Mouse (Mus musculus) heart, postnatal 36 days (tissue): ENCODE data around the gene Polr2a. TPM values are rescaled to one million over a fixed set of nuclear protein-coding genes. Genes with fewer than 3 reads are reported as not detected.

ENCODE experiments used
- DNase-seq, 2 experiments: peaks; one replicate each; pipeline ENCODE4 v3.0.0; 2021 to 2022
- intact Hi-C: fragments of 180-260 bp; cut with DNase I; formaldehyde crosslinking; loops from one replicate; pipeline ENCODE4 v1.15.1; 2025
- total RNA-seq, 2 experiments: library from RNA; stranded (reverse); gene quantifications; 2 replicates each; pipeline ENCODE4 v1.2.3; 2021

The Polr2a gene
- total RNA-seq, 2 experiments from 2014 or later = 30.1 to 35.4 TPM

- no peak for DNase-seq
- intact Hi-C loops = no loop called here
These were observed 31.0 kb upstream of the Polr2a start for GRCm38 (mm10) chr11:69789431-69789830.

DNA sequence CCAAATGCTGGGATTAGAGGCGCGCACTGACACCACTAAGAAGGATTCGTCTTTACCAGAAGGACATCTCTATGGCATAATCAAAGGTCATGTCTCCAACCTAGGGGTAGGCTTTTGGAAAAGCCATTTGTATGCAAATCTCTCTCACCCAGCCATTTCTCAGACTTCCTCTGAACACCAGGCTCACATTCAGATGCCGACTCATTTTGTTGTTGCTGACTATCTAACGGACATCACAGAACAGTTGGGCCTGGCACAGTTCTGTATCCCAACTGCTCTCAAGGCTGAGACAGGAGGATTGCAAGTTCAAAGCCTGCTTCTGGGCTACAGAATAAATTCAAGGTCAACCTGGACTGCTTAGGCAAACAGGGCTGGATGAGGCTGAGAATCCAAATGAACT, 28.9 kb upstream of the Polr2a start:
- intact Hi-C loops = no loop called here
- DNase-seq = no peak

DNA sequence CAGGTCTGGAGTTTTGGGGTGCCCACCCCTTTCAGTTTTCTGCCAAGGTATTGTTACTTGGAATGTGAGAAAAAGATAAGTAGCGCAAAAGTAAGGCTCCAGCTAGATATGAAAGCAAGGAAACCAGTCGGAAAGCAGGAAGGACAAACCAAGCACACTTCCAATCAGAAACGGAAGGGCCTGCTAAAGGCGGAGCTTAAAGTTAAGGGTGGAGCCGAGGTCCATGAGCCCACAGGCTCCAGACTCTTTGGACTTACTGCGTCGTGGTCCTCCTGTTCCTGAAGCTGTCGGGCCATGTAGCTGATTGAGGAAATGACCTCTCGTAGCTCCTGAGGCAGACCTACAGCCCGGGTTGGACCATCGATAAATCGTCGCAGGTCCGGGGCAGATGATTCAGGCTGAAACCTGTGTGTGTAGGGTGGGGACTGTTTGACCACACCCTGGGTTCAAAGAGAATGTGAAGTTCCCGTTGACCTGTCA, 26.4 kb upstream of the Polr2a start:
- intact Hi-C loops = loop anchor here (2.0 kb wide), 1 partner anchor 18 kb away; no protein-coding TSS in a partner anchor
- DNase-seq = peak; percentile 63

GRCm38 (mm10) chr11:69781828-69782227, 23.4 kb upstream of the Polr2a start:
- intact Hi-C loops = no loop called here
- no peak for DNase-seq

- intact Hi-C loops = no loop called here
- no peak for DNase-seq
These were observed 20.5 kb upstream of the Polr2a start for GRCm38 (mm10) chr11:69778985-69779384.

DNA sequence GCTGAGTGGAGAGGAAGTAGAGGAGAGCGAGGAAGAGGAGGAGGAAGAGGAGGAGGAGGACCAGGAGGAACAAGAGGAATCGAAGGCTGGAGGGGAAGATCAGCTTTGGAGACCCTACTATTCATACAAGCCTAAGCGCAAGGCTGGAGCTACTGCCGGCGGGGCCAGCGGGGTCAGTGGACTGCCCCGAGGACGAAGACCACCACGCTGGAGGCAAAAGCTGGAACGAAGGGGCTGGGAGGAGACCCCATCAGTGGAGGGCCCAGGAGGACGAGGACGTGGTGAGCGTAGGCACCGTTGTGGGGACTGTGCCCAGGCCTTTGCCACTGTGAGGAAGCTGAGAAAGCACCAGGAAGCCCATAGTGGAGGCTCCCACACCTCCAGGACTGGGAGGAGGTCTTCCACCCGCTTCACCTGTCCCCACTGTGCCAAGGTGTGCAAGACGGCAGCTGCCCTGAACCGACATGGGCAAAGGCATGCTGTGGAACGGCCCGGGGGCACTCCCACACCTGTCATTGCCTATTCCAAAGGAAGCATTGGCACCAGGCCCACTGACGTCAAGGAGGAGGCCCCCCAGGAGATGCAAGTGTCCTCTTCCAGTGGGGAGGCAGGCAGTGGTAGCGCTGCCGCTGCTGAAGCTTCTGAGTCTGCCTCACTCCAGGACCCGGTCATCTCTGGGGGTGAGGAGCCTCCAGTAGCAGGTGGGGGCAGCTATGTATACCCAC, 20.0 kb upstream of the Polr2a start:
- DNase-seq = no peak
- intact Hi-C loops = no loop called here

DNA sequence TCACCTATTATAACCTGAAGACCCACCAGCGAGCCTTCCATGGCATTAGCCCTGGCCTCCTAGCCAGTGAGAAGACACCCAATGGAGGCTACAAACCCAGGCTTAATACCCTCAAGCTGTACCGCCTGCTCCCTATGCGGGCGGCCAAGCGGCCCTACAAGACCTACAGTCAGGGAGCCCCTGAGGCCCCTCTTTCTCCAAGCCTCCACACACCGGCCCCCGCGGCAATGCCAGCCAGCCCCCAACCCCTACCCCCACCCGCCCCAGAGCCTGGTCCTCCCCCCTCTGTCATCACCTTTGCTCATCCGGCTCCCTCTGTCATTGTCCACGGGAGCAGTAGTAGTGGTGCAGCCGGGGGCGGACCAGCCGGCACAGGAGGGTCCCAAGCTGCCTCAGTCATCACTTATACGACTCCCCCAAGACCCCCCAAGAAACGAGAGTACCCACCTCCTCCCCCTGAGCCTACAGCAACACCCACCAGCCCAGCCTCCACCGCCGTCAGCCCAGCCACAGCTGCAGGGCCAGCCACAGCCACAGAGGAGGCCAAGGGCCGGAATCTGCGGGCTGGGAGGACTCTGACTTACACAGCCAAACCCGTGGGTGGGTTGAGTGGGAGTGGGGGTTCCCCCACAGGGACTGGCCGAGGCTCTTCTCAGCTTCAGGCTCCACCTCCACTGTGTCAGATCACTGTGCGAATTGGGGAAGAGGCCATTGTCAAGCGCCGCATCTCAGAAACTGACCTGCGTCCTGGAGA, 19.2 kb upstream of the Polr2a start:
- no peak for DNase-seq
- intact Hi-C loops = no loop called here

DNA sequence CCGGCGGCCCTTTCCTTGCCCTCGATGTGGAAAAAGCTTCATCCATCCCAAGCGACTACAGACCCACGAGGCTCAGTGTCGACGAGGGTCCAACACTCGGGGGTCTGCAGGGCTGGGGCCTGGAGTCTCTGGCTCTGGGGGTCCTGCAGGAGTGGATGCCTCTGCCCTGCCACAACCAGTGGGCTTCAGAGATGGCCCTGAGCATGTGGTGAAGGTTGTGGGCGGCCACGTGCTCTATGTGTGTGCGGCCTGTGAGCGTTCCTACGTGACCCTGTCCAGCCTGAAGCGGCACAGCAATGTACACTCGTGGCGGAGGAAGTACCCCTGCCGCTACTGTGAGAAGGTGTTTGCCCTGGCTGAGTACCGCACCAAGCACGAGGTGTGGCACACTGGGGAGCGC, 18.1 kb upstream of the Polr2a start:
- intact Hi-C loops = no loop called here
- DNase-seq = no peak

DNA sequence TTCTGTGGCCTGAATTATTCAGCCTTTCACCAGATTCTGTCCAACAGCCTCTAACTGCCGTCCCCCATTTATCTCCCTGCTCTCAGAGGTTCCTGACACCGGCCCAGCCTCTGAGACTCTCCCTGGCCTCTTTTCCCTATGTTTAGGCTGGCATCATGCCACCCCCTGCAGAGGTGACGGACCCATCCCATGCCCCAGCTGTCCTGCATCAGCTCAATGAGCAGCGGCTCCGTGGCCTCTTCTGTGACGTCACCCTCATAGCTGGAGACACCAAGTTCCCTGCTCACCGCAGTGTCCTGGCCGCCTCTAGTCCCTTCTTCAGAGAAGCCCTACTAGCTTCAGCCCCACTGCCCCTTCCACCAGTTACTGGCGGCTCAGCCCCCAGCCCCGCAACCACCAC, 17.3 kb upstream of the Polr2a start:
- intact Hi-C loops = no loop called here
- no peak for DNase-seq

DNA sequence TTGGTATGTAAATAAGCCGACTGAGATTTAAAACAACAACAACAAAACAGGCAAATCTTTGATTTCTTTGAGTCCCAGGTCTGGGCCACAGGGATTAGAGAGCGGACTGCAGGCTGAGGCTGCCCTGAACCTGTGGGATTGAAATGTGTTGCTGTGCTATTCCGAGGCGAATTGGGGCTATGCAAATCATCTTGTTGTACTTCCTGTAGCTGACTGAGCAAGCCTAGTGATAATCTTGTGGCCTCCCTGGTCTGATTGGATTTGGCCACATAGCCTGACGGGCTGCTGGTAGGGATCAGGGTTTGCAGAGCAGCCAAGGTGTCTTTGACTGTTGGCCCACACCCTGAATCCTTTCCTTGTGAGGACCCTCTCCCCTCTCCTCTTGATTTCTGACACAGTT, 16.5 kb upstream of the Polr2a start:
- no peak for DNase-seq
- intact Hi-C loops = no loop called here

DNA sequence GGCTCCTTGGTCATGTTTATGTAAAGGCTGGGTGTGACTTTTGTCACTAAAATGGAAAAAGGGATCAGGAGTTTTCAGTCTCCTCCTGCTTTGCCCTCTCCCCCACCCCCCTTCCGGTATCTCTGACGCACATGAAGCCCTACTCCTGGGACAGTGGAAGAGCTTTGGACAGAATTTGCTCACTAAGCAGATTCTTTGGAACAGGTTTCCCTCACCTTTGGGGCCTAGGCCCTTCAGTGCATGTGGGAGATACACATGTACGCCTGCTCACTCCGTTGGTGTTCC, 9.1 kb upstream of the Polr2a start:
- DNase-seq = no peak
- intact Hi-C loops = loop anchor here (2.0 kb wide), 3 partner anchors 17 to 35 kb away; partner anchors contain the start of gene Chrnb1

DNA sequence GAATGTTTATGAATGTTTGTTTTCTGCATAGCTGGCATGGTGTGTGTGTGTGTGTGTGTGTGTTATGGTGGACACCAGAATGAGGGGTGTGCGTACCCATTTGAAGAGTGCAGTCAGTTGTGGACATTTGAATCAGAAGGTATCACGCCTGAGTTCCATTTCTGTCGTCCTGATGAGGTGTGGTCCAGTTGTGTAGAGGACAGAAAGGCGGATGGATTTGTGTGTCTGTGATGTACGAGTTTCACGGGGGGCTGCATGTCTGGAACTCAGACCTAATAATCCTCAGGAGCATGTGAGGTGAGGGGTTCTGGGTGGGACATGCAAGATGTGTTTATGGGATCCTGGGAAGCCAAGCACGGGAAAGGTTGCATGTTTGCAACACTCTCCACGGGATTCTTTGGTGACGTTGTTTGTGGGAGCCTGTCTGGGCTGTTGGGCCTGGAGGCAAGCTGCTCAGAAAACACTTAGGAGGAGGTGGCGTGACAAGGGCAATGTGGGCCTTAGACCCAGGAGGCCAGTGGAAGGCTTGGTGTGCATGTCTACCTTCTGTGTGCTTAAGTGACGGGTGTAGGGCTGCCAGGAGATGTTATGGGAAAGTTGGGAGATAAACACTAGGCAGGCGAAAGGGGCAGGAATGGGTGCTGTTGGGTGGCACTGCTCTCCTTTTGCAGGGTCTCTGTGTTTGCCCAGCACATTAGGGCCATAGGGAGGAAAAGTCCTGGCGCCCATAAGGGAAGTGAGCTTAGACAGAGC, 8.6 kb upstream of the Polr2a start:
- intact Hi-C loops = loop anchor here (2.0 kb wide), 3 partner anchors 18 to 36 kb away; partner anchors contain the start of gene Chrnb1
- DNase-seq = no peak

DNA sequence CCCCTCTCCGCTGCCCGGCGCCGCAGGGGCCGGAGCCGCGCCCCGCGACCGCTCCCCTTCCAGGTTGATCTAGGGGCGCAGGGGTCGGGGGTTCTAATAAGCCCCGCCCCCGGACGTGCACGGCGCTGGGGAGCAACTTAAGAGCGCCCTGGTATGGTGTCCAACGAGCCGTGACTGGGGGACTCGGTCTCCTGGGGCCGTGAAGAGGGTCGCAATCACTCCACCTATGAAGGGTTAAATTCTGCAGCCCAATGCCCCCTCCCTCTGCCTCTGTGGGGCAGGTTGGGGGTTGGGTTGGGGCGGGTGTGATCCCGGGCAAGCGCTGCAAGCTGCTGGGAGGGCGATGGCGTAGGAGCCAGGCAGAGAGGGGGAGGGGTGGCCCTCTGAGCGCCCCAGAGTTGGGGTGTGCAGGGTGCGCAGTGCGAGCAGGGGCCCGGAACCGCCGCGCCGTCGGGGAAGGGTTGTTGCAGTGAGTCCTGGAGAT, 7.7 kb upstream of the Polr2a start:
- DNase-seq = peak in 1 of 2 experiments; percentile 74
- intact Hi-C loops = loop anchor here (2.0 kb wide), 3 partner anchors 19 to 37 kb away; partner anchors contain the start of gene Chrnb1

GRCm38 (mm10) chr11:69765221-69766125, 7.0 kb upstream of the Polr2a start, which contains the start of gene Zbtb4:
Zbtb4 (plus strand) TSS chr11:69765912.
- peak; percentile 53 to 79 for DNase-seq
- intact Hi-C loops = loop anchor here (2.0 kb wide), 4 partner anchors 19 to 111 kb away; partner anchors contain the start of gene Chrnb1

DNA sequence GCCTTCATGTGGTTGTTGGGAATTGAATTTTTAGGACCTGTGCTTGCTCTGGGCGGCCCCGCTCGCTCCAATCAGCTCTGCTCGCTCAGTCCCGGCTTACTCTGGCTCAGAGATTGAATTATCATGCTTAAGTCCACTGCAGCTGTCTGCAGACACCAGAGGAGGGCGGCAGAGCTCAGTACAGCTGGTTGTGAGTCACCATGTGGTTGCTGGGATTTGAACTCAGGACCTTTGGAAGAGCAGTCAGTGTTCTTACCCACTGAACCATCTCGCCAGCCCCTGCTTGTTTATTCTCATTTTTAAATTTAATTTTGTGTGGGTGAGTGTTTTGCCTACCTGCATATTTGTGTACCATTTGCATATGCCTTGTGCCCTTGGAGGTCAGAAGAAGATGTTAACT, 5.1 kb upstream of the Polr2a start:
- intact Hi-C loops = no loop called here

DNA sequence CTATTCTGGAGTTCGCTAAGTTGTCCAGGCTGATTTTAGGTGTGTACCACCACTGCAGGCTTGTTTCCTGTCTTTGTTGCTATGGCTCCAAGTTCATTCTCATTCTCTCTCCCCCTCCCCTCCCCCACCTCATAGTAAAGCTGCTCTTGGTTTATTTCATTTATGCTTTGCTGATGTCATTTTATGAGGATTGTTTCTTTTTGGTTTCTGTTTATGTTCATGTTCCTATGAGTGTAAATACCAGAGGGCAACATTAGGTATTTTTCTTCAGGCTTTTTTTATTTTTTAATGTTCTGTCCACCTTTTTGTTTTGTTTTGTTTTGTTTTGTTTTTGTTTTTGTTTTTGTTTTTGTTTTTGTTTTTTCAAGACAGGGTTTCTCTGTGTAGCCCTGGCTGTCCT, 3.4 kb upstream of the Polr2a start, which contains the start of gene Slc35g3:
Gene Slc35g3, minus strand, starts transcription at position 101 of the 400 bp plus-strand sequence.
- intact Hi-C loops = no loop called here
- no peak for DNase-seq

More for the DNA sequence above, 5.1 kb upstream of the Polr2a start:
- no peak for DNase-seq

- intact Hi-C loops = no loop called here
- DNase-seq = no peak
These were observed 2.4 kb upstream of the Polr2a start for GRCm38 (mm10) chr11:69760901-69761200.

DNA sequence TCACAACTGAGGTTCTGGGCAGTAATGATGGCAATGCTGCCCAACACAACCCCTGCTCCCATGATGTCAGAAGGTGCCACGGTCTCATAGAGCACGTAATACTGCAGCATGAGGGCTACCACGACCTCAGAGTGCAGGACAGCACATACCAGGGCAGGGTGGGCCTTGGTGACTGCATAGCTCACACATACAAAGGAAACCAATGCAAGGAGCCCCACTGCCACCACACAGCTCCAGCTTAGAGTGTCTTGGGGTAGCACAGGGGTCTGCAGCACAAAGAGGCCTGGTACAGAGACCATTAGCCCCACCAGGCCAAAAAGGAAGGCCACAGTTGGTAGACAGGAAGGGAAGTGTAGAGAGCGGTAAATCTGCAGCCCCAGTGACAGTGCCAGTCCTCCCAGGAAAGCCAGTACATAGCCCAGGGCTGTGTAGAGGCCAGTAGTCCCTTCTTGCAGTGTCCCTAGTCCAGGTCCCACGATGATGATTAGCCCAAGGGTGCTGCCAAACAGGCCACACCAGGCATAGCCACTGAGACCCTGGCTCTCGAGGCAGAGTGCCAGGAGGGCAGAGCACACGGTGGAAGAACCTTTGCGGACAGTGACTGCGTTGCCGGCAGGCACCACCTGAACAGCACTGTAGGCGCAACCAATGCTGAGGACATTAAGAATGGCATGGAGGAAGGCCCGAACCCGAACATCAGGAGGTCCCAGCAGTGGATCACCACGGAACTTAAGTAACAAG, 1.9 kb upstream of the Polr2a start:
- intact Hi-C loops = no loop called here
- DNase-seq = no peak
